Comparison of ENCODE assay signal across 7 mouse cellular contexts in the genomic region with DNA sequence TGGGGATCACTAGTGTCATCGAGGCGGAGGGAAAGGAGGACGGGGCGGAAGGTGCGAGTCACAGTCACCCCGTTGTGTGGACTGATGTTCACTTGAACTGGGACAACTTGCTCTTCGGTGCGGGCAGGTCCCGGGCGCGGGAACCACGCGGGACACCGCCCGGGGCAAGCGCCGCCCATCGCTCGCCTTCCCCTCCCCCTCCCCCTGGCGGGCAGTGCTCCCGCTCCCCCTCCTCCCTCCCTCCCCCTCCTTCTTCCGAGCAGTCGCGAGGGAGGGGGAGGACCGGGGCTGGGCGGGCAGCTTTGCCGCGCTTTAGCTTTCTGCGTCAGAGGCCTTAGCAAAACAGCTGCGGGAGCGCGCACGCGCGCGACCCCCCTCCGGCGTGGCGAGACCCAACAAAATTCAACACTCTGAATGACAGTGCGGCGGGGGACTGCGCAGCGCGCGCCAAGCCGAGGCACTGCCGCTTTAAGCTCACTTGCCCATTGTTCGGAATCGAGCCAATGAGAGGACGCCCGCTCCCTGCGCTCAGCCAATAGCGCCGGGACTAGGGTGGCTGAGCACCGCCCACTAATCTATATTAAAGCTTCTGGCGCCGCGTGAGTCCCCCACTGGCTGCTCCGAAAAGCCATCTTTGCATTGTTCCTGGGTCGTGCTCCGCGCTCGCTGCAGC. TPM values are rescaled to one million over a fixed set of nuclear protein-coding genes. Genes with fewer than 3 reads are reported as not detected.
DNase-seq lines count a peak whose midpoint lies in the region; ATAC-seq lines count a peak whose summit lies in the region.

A gene (plus strand): TSS at position 611 of the 673 bp plus-strand sequence.

- peak within 1 kb of the TSS; percentile 100 for H3K9ac ChIP-seq in embryonic facial prominence, embryonic 12.5 days
- peak within 1 kb of the TSS; percentile 100 for H3K9ac ChIP-seq in limb, embryonic 11.5 days (ENCODE audit: low read length)
- H3K9ac ChIP-seq in midbrain, embryonic 14.5 days (replicated peaks; ENCODE audit: low read length), result peak within 1 kb of the TSS; percentile 100

- peak within 1 kb of the TSS; percentile 99 for H3K27ac ChIP-seq in embryonic facial prominence, embryonic 12.5 days
- H3K27ac ChIP-seq in limb, embryonic 11.5 days (replicated peaks; ENCODE audit: low read depth, low read length), result peak within 1 kb of the TSS; percentile 99
- peak within 1 kb of the TSS; percentile 100 for H3K27ac ChIP-seq in midbrain, embryonic 14.5 days (replicated peaks; ENCODE audit: low read depth, low read length)

- peak within 1 kb of the TSS; percentile 97 for H3K4me2 ChIP-seq in embryonic facial prominence, embryonic 12.5 days (replicated peaks)
- H3K4me2 ChIP-seq in limb, embryonic 11.5 days (ENCODE audit: low read depth, severe bottlenecking), result peak within 1 kb of the TSS; percentile 96
- H3K4me2 ChIP-seq in midbrain, embryonic 14.5 days (ENCODE audit: low read length), result peak within 1 kb of the TSS; percentile 96

- no peaks in the 10 kb centered on the region for H3K27me3 ChIP-seq in embryonic facial prominence, embryonic 12.5 days
- H3K27me3 ChIP-seq in limb, embryonic 11.5 days (ENCODE audit: control insufficient read depth, insufficient read depth, low read length), result no peaks in the 10 kb centered on the region
- no peaks in the 10 kb centered on the region for H3K27me3 ChIP-seq in midbrain, embryonic 14.5 days (ENCODE audit: control insufficient read depth, insufficient read depth, low read length)

- no peaks in the 10 kb centered on the region for H3K9me3 ChIP-seq in embryonic facial prominence, embryonic 12.5 days
- H3K9me3 ChIP-seq in limb, embryonic 11.5 days (ENCODE audit: control insufficient read depth, low read length), result no peaks in the 10 kb centered on the region
- H3K9me3 ChIP-seq in midbrain, embryonic 14.5 days (ENCODE audit: control insufficient read depth, low read length), result no peaks in the 10 kb centered on the region

- ATAC-seq in embryonic facial prominence, embryonic 12.5 days (ENCODE audit: insufficient number of reproducible peaks, insufficient read depth, low FRiP score, low TSS enrichment), result peak; percentile 96
- ATAC-seq in limb, embryonic 11.5 days (ENCODE audit: insufficient number of reproducible peaks, low FRiP score, low TSS enrichment, low read depth), result peak; percentile 95
- ATAC-seq in midbrain, embryonic 14.5 days (ENCODE audit: low FRiP score, low TSS enrichment), result peak; percentile 93

- WGBS in embryonic facial prominence, embryonic 12.5 days, result under 1% methylated on average over 60 of the region's 63 CpGs
- under 1% methylated on average over 54 of the region's 63 CpGs for WGBS in limb, embryonic 11.5 days
- 1% methylated on average over 57 of the region's 63 CpGs for WGBS in midbrain, embryonic 14.5 days

- peaks cover 34% of the 10 kb centered on the region for H3K4me1 ChIP-seq in embryonic facial prominence, embryonic 12.5 days
- peaks cover 30% of the 10 kb centered on the region for H3K4me1 ChIP-seq in limb, embryonic 11.5 days (ENCODE audit: control insufficient read depth, insufficient read depth, low read length)
- H3K4me1 ChIP-seq in midbrain, embryonic 14.5 days (ENCODE audit: control insufficient read depth, insufficient read depth, low read length), result peaks cover 27% of the 10 kb centered on the region

- H3K4me3 ChIP-seq in embryonic facial prominence, embryonic 12.5 days, result peak within 1 kb of the TSS; percentile 100
- peak within 1 kb of the TSS; percentile 99 for H3K4me3 ChIP-seq in limb, embryonic 11.5 days (ENCODE audit: low read depth, low read length)
- peak within 1 kb of the TSS; percentile 100 for H3K4me3 ChIP-seq in midbrain, embryonic 14.5 days (replicated peaks; ENCODE audit: low read depth, low read length)

- H3K36me3 ChIP-seq in embryonic facial prominence, embryonic 12.5 days, result peaks cover 15% of the 10 kb centered on the region
- H3K36me3 ChIP-seq in limb, embryonic 11.5 days (ENCODE audit: control insufficient read depth, insufficient read depth, low read length), result peaks cover 21% of the 10 kb centered on the region; the same call in 1 of the 2 replicates
- peaks cover 20% of the 10 kb centered on the region for H3K36me3 ChIP-seq in midbrain, embryonic 14.5 days (ENCODE audit: control insufficient read depth, insufficient read depth, low read length)

- peak; percentile 96 for DNase-seq in adrenal gland, postnatal 25 days
- DNase-seq in heart, adult 11 months, result peak; percentile 100
- DNase-seq in kidney, adult 18-20 months, result peak; percentile 97
- DNase-seq in limb, embryonic 11.5 days (ENCODE audit: low spot score), result peak; percentile 100
- peak; percentile 100 for DNase-seq in midbrain, embryonic 14.5 days
- peak; percentile 95 to 99 for DNase-seq in spleen, adult 18-20 months

RNA-seq across cellular contexts. Expression of the gene that starts here (rescaled TPM):
- 556 and 574 TPM in 2 replicates for total RNA-seq in adrenal gland, postnatal 25 days (2021)
- polyA plus RNA-seq in embryonic facial prominence, embryonic 12.5 days (2016; fragmentation: Nextera tagmentation; extraction: Ambion mirVana), result 3,116 and 3,315 TPM in 2 replicates
- polyA plus RNA-seq in limb, embryonic 11.5 days (2014; fragmentation: Nextera tagmentation; extraction: Ambion mirVana), result 4,370 and 4,506 TPM in 2 replicates
- polyA plus RNA-seq in midbrain, embryonic 14.5 days (2014; fragmentation: Nextera tagmentation; extraction: Ambion mirVana), result 2,168 and 2,208 TPM in 2 replicates

Comparison
In these comparisons a context has a peak if more than half of its experiments do, and no peak if none do; other contexts are left out.
1. Peak in every context shown above with its lines: DNase-seq, ATAC-seq, H3K4me3 ChIP-seq and H3K27ac ChIP-seq.